Mouse (Mus musculus): ENCODE data around the gene Cfhr1. TPM values are rescaled to one million over a fixed set of nuclear protein-coding genes. Genes with fewer than 3 reads are reported as not detected.

Cfhr1 gene
- total RNA-seq (2023): not detected in 4 replicates

DNA sequence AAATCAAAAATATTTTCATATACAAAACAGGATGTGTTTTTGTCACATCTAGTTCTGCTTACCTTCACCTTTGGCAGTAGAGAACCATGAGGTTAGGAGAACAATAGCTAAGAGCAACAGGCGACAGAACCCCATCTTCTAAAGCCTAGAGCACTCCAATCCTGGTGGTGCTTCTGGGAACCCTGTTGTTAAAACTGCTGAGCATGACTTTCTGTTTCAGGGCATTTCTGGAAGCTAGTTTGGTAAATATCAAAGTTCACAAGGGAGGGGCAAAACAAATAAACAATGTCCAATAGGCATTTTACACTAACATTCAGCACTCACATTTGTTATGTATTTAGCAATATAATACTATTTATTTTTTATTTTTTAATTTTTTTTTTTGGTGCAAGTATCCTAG lies at the start of gene Cfhr1:
TSS of gene Cfhr1 (minus strand) at position 249 of the 400 bp plus-strand sequence.

DNA sequence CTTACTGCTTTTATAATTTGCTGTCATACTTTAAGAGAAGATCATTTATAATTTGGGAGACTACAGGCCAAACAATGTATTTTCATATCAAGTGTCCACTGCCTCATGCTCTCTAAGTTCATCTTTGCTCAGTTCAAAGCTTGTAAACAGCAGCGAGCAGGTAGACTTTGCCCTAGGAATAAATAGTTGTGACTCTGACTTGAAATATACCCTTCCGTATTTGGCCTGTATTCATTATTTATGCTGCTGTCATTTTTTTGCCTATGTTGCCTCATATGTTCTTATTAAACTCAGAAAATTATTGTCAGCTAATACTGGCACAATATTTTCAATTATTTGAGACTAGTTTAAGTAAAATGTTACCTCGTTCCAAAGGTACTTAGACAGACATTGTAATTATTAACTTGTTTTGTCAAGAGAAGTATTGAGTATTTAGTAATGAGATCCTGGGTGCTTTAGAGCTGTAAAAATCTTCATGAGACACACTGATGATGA lies 58.8 kb downstream of the Cfhr1 start, which contains the start of gene F13b:
TSS of gene F13b (plus strand) at position 445 of the 495 bp plus-strand sequence.

Other genes with a start within 250 kb of the Cfhr1 start
- gene Crb1, start 183.2 kb downstream of the Cfhr1 start, total RNA-seq (2023): not detected in 4 replicates
- 30.3 to 34.2 TPM (median 31.6 TPM) in 4 replicates for gene Zbtb41, start 138.0 kb downstream of the Cfhr1 start, total RNA-seq (2023)
- gene Aspm, start 105.5 kb downstream of the Cfhr1 start, total RNA-seq (2023): 3.9 to 6.2 TPM (median 4.9 TPM) in 4 replicates
- gene F13b, start 58.6 kb downstream of the Cfhr1 start, total RNA-seq (2023): not detected in 4 replicates
- gene Gm4788, start 221.0 kb upstream of the Cfhr1 start, total RNA-seq (2023): not detected in 4 replicates